8 mouse cellular contexts compared by ENCODE assay signal in the genomic region with DNA sequence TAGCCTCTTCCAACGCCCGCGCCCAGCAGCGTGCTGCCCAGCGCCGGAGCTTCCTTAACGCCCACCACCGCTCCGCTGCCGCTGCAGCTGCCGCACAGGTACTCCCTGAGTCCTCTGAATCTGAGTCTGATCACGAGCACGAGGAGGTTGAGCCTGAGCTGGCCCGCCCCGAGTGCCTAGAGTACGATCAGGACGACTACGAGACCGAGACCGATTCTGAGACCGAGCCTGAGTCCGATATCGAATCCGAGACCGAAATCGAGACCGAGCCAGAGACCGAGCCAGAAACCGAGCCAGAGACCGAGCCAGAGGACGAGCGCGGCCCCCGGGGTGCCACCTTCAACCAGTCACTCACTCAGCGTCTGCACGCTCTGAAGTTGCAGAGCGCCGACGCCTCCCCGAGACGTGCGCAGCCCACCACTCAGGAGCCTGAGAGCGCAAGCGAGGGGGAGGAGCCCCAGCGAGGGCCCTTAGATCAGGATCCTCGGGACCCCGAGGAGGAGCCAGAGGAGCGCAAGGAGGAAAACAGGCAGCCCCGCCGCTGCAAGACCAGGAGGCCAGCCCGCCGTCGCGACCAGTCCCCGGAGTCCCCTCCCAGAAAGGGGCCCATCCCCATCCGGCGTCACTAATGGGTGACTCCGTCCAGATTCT. TPM values are rescaled to one million over a fixed set of nuclear protein-coding genes. Genes with fewer than 3 reads are reported as not detected.
A peak's percentile ranks its signal among the peaks of the same experiment; 100 is the strongest.
DNase-seq lines count a peak whose midpoint lies in the region; ATAC-seq and TF ChIP-seq lines count a peak whose summit lies in the region.
"Had no signal": no experiment of that assay in that cellular context is flagged by ENCODE, and none has a peak within 500 bp of the region (broad histone marks: within the 10 kb centered on the region; RNA-seq: fewer than 3 reads in every experiment).

No protein-coding gene starts in this region.

- H3K9me3 ChIP-seq in lung, postnatal 0 days (ENCODE audit: low read length): no peaks in the 10 kb centered on the region
- H3K9me3 ChIP-seq in forebrain, embryonic 14.5 days (replicated peaks; ENCODE audit: control insufficient read depth, low read length): peaks cover 20% of the 10 kb centered on the region; the same call in 1 of the 2 replicates
- peaks cover 30% of the 10 kb centered on the region for H3K9me3 ChIP-seq in liver, embryonic 13.5 days (replicated peaks)

- no peak for TF ChIP-seq CTCF in lung, postnatal 0 days (IDR thresholded peaks at IDR 0.05)

- peak overlapping the region; percentile 20; the same call in 1 of the 2 replicates for H3K4me3 ChIP-seq in lung, postnatal 0 days (ENCODE audit: low read depth, low read length)
- peak overlapping the region; percentile 14 for H3K4me3 ChIP-seq in forebrain, embryonic 14.5 days (ENCODE audit: low read depth, low read length)
- peak overlapping the region; percentile 29 for H3K4me3 ChIP-seq in liver, embryonic 13.5 days (replicated peaks)

- no peak overlapping the region for H3K27ac ChIP-seq in lung, postnatal 0 days (ENCODE audit: low read length)
- H3K27ac ChIP-seq in forebrain, embryonic 14.5 days (ENCODE audit: low read depth, low read length): no peak overlapping the region
- H3K27ac ChIP-seq in liver, embryonic 13.5 days: no peak overlapping the region

- DNase-seq in lung, postnatal 0 days (ENCODE audit: low spot score): no peak
- DNase-seq in lung, postnatal 14 days: no peak
- DNase-seq in forebrain, embryonic 14.5 days (ENCODE audit: low spot score): no peak
- no peak for DNase-seq in liver, embryonic 13.5 days
- no peak for DNase-seq in urinary bladder, postnatal 14 days (ENCODE audit: low spot score)
- DNase-seq in thymus, postnatal 14 days: no peak
- DNase-seq in gastrocnemius, adult 18-20 months (ENCODE audit: low spot score): no peak
- DNase-seq: lung, postnatal 36 days had no signal

- H3K4me1 ChIP-seq in lung, postnatal 0 days (ENCODE audit: insufficient read depth, low read depth, low read length): no peaks in the 10 kb centered on the region
- H3K4me1 ChIP-seq in forebrain, embryonic 14.5 days (ENCODE audit: control insufficient read depth, insufficient read depth, low read length): no peaks in the 10 kb centered on the region; the same call in 1 of the 2 replicates
- H3K4me1 ChIP-seq in liver, embryonic 13.5 days (replicated peaks): peaks cover 6% of the 10 kb centered on the region; the same call in 1 of the 2 replicates

- peak; percentile 21; the same call in 1 of the 2 replicates for ATAC-seq in lung, postnatal 0 days
- 0 out of 2 replicates have a peak, but pooled peaks have one; percentile 3 for ATAC-seq in forebrain, embryonic 14.5 days
- ATAC-seq in liver, embryonic 13.5 days (ENCODE audit: low read depth): no peak

- no peak overlapping the region for H3K9ac ChIP-seq in lung, postnatal 0 days (replicated peaks; ENCODE audit: low read depth)
- H3K9ac ChIP-seq in forebrain, embryonic 14.5 days (ENCODE audit: low read length): no peak overlapping the region
- H3K9ac ChIP-seq in liver, embryonic 13.5 days: no peak overlapping the region

- H3K4me2 ChIP-seq in lung, postnatal 0 days (replicated peaks; ENCODE audit: low read depth, low read length): peak overlapping the region; percentile 30
- peak overlapping the region; percentile 40 for H3K4me2 ChIP-seq in forebrain, embryonic 14.5 days (ENCODE audit: low read length)
- H3K4me2 ChIP-seq in liver, embryonic 13.5 days: peak overlapping the region; percentile 35

- H3K27me3 ChIP-seq in lung, postnatal 0 days (replicated peaks; ENCODE audit: insufficient read depth, low read length): peaks cover 26% of the 10 kb centered on the region
- H3K27me3 ChIP-seq in forebrain, embryonic 14.5 days (replicated peaks; ENCODE audit: control insufficient read depth, insufficient read depth, low read length): peaks cover 34% of the 10 kb centered on the region
- peaks cover 63% of the 10 kb centered on the region for H3K27me3 ChIP-seq in liver, embryonic 13.5 days

- H3K36me3 ChIP-seq in lung, postnatal 0 days (ENCODE audit: insufficient read depth, low read length): no peaks in the 10 kb centered on the region
- H3K36me3 ChIP-seq in forebrain, embryonic 14.5 days (ENCODE audit: control insufficient read depth, insufficient read depth, low read length): peaks cover 60% of the 10 kb centered on the region
- H3K36me3 ChIP-seq in liver, embryonic 13.5 days: peaks cover 96% of the 10 kb centered on the region

- no peak for TF ChIP-seq EP300 in lung, postnatal 0 days (IDR thresholded peaks at IDR 0.05)

- WGBS in lung, postnatal 0 days: 43% methylated on average over 58 of the region's 58 CpGs
- 51% methylated on average over 58 of the region's 58 CpGs for WGBS in forebrain, embryonic 14.5 days
- 52% methylated on average over 57 of the region's 58 CpGs for WGBS in liver, embryonic 13.5 days (ENCODE audit: insufficient replicate concordance)

RNA-seq across cellular contexts. Expression of a gene that starts 0.8 kb away (rescaled TPM):
- polyA plus RNA-seq in lung, postnatal 0 days (2015; fragmentation: Nextera tagmentation; extraction: Ambion mirVana): 1,238 and 1,252 TPM in 2 replicates
- 966 and 1,076 TPM in 2 replicates for polyA plus RNA-seq in forebrain, embryonic 14.5 days (2014; fragmentation: Nextera tagmentation; extraction: Ambion mirVana)
- 343 and 362 TPM in 2 replicates for polyA plus RNA-seq in liver, embryonic 13.5 days (2015; fragmentation: Nextera tagmentation; extraction: Ambion mirVana)
- 1,000 to 10,000 TPM; 1,321 to 1,349 TPM for total RNA-seq in gastrocnemius, adult 18-20 months (2021)
